Mouse (Mus musculus) limb, embryonic 14.5 days (tissue): ENCODE results near the gene Ackr4. TPM values are rescaled to one million over a fixed set of nuclear protein-coding genes. Genes with fewer than 3 reads are reported as not detected.
A peak's percentile ranks its signal among the peaks of the same experiment; 100 is the strongest.

Experiments
- ATAC-seq: fragments of 200-750 bp; cut with Nextera tagmentation; 2 replicates; pipeline ENCODE4 v1.8.0; 2017; ENCODE audit warnings: low read depth, moderate number of reproducible peaks, moderate TSS enrichment; ENCODE audit not compliant: low FRiP score
- DNase-seq: peaks from one replicate; pipeline ENCODE4 v3.0.0-alpha.2; 2015; ENCODE audit warnings: low spot score
- H3K27ac ChIP-seq: fragments of 300-500 bp; sonication (generic); replicated peaks from 2 replicates; pipeline ENCODE4 v1.5.1; 2014; ENCODE audit warnings: low read depth, mild to moderate bottlenecking, low read length, moderate library complexity, mixed read lengths
- H3K27me3 ChIP-seq: fragments of 300-500 bp; sonication (generic); 2 replicates; pipeline ENCODE4 v1.6.1; 2014; ENCODE audit warnings: low read length, mixed read lengths; ENCODE audit not compliant: control insufficient read depth, insufficient read depth
- H3K36me3 ChIP-seq: fragments of 300-500 bp; sonication (generic); 2 replicates; pipeline ENCODE4 v1.6.1; 2014; ENCODE audit warnings: mild to moderate bottlenecking, low read length, moderate library complexity, mixed read lengths; ENCODE audit not compliant: control insufficient read depth, insufficient read depth
- H3K4me1 ChIP-seq: fragments of 300-500 bp; sonication (generic); 2 replicates; pipeline ENCODE4 v1.6.1; 2014; ENCODE audit warnings: antibody characterized with exemption, low read length, mixed read lengths; ENCODE audit not compliant: control insufficient read depth, insufficient read depth
- H3K4me2 ChIP-seq: fragments of 300-500 bp; sonication (generic); replicated peaks from 2 replicates; pipeline ENCODE4 v1.6.1; 2014; ENCODE audit warnings: low read depth, mild to moderate bottlenecking, low read length, moderate library complexity; ENCODE audit not compliant: severe bottlenecking
- H3K4me3 ChIP-seq: fragments of 300-500 bp; sonication (generic); replicated peaks from 2 replicates; pipeline ENCODE4 v1.5.1; 2014; ENCODE audit warnings: low read length
- H3K9ac ChIP-seq: fragments of 300-500 bp; sonication (generic); 2 replicates; pipeline ENCODE4 v1.6.1; 2014; ENCODE audit warnings: mild to moderate bottlenecking, low read depth, low read length, moderate library complexity; ENCODE audit not compliant: severe bottlenecking
- H3K9me3 ChIP-seq: fragments of 300-500 bp; sonication (generic); 2 replicates; pipeline ENCODE4 v1.6.1; 2016; ENCODE audit warnings: low read length; ENCODE audit not compliant: control insufficient read depth
- POLR2A ChIP-seq: fragments of 200-500 bp; IDR thresholded peaks from 2 replicates; pipeline ENCODE4 v1.8.0; 2012; ENCODE audit warnings: inconsistent platforms, mild to moderate bottlenecking, moderate library complexity, borderline replicate concordance; ENCODE audit not compliant: insufficient read depth, insufficient read length; ENCODE audit errors: extremely low read depth
- WGBS: fragments of 180-500 bp; shearing (Covaris S2); extraction: QIAGEN DNeasy Blood & Tissue Kit; methylation state at CpG from one replicate; pipeline ENCODE4 v1.1.7; 2014; 5-methylcytosine and 5-hydroxymethylcytosine counted together
- polyA plus RNA-seq, 2 experiments: library from polyadenylated mRNA; depleted of rRNA in 1 of 2; stranded (reverse) in 1 of 2; unstranded in 1 of 2; fragments of >200 nt; fragmentation: Nextera tagmentation in 1 of 2; extraction: Ambion mirVana in 1 of 2; gene quantifications; 2 replicates each; pipeline versions ENCODE4 v1.2.1 to v1.2.3; 2012 to 2014

Ackr4 gene
- polyA plus RNA-seq, 2 experiments = 2.8 TPM

DNA sequence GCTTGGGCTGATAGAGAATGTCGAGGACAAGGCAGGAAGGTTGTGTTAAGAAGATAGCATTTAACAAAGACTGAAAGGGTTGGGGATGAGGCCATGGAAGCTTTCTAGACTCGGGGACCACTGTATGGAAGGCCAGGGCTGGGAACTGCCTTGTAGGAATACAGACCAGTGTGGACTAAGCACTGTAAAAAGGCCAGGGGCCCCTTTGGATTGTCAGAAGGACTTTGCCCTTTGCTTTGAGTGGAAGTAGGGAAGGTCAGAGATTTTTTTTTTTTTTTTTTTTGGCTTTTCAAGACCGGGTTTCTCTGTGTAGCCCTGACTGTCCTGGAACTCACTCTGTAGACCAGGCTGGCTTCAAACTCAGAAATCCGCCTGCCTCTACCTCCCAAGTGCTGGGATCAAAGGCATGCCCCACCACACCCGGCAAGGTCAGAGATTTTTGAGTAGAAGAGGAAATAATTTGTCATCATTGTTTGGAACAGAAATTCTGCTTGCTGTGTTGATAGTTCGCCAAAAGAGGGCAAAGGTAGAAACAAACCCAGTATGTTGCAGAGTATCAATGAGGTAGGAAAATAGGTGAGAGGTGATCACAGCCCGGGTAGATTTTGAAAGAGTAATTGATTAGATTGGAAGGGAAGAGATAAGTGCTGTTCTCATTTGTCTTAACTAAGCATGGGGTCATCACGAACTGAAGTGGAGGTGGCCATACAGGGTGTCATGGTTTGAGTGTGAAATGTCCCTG, 55.7 kb downstream of the Ackr4 start:
- Histone ChIP-seq H3K27ac (no peak overlapping the region), H3K4me3 (no peak overlapping the region), H3K4me1 (no peaks in the 10 kb centered on the region), H3K9ac (no peak overlapping the region), H3K36me3 (no peaks in the 10 kb centered on the region), H3K9me3 (no peaks in the 10 kb centered on the region), H3K27me3 (no peaks in the 10 kb centered on the region), H3K4me2 (no peak overlapping the region)
- 79% methylated on average over 8 of the region's 8 CpGs for WGBS
- DNase-seq = no peak
- ATAC-seq = no peak
- TF ChIP-seq POLR2A = no peak

GRCm38 (mm10) chr9:104070241-104070640, 56.5 kb downstream of the Ackr4 start:
- no peak for TF ChIP-seq POLR2A
- 79% methylated on average over 4 of the region's 4 CpGs for WGBS
- no peak for ATAC-seq
- Histone ChIP-seq H3K4me2 (no peak overlapping the region), H3K36me3 (no peaks in the 10 kb centered on the region), H3K9ac (no peak overlapping the region), H3K27me3 (no peaks in the 10 kb centered on the region), H3K4me3 (no peak overlapping the region), H3K9me3 (no peaks in the 10 kb centered on the region), H3K4me1 (no peaks in the 10 kb centered on the region), H3K27ac (no peak overlapping the region)
- no peak for DNase-seq

- peaks cover 15% of the 10 kb centered on the region for H3K4me1 ChIP-seq
- WGBS = 27% methylated on average over 1 of the region's 1 CpGs
- H3K4me2 ChIP-seq = no peak overlapping the region
- H3K4me3 ChIP-seq = no peak overlapping the region
- H3K9me3 ChIP-seq = no peaks in the 10 kb centered on the region
- ATAC-seq = no peak
- TF ChIP-seq POLR2A = no peak
- no peaks in the 10 kb centered on the region for H3K27me3 ChIP-seq
- no peak overlapping the region for H3K9ac ChIP-seq
- peaks cover 14% of the 10 kb centered on the region for H3K36me3 ChIP-seq
- DNase-seq = no peak
- no peak overlapping the region for H3K27ac ChIP-seq
Observed at GRCm38 (mm10) chr9:104064571-104064970, 62.2 kb downstream of the Ackr4 start.

DNA sequence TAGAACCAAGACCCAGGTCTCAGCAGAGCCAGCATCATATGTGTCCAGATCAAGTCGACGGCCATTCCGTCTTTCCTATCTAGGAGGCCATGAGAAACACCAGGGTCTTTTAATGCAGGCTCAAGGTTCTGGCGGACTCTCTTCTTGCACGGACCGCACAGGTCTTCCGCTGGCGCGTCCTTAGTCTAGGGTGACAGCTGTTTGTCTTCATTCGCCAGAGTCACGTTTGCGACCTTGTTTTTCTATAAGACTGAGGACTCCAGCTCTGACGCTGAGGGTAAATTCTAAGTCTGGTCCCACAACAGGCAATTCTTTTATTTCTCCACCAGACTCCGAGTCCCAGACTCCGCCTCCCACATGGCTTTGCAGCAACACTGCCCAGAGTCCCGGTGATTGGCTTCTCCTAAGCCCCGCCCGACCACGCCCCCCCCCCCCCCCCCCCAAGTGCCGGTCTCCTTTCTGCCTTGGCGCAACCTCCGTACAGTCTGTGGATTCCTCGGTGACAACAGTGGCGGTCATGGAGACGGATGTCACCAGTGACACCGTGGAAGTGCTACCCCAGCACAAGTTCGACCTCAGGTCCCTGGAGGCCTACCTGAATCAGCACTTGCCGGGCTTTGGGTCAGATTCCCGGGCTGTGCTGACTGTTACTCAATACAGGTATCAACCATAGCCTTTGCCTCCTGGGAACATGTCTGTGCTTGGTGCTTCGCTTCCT, 63.3 kb downstream of the Ackr4 start, which contains the start of gene Acad11:
Acad11 (plus strand) TSS at position 134 of the 718 bp plus-strand sequence.
- peak; percentile 33; the same call in 1 of the 2 replicates for TF ChIP-seq POLR2A
- H3K4me3 ChIP-seq = peak within 1 kb of the TSS; percentile 87
- ATAC-seq (peak; percentile 95), DNase-seq (peak; percentile 90)
- WGBS = 1% methylated on average over 25 of the region's 30 CpGs
- peaks cover 16% of the 10 kb centered on the region for H3K36me3 ChIP-seq
- H3K4me1 ChIP-seq = peaks cover 15% of the 10 kb centered on the region
- H3K27ac ChIP-seq = peak within 1 kb of the TSS; percentile 28; the same call in 1 of the 2 replicates
- H3K4me2 ChIP-seq = peak within 1 kb of the TSS; percentile 88
- H3K27me3 ChIP-seq = no peaks in the 10 kb centered on the region
- H3K9me3 ChIP-seq = no peaks in the 10 kb centered on the region
- H3K9ac ChIP-seq = peak within 1 kb of the TSS; percentile 77

GRCm38 (mm10) chr9:104062430-104063243, 64.1 kb downstream of the Ackr4 start, which contains the start of gene Uba5:
Gene Uba5, minus strand, starts transcription at chr9:104063134.
- H3K9ac ChIP-seq = peak within 1 kb of the TSS; percentile 77
- peak; percentile 45; the same call in 1 of the 2 replicates for TF ChIP-seq POLR2A
- H3K4me3 ChIP-seq = peak within 1 kb of the TSS; percentile 87
- no peaks in the 10 kb centered on the region for H3K27me3 ChIP-seq
- peak within 1 kb of the TSS; percentile 28; the same call in 1 of the 2 replicates for H3K27ac ChIP-seq
- 2% methylated on average over 46 of the region's 59 CpGs for WGBS
- ATAC-seq = peak; percentile 76
- peaks cover 15% of the 10 kb centered on the region for H3K4me1 ChIP-seq
- peak; percentile 80 for DNase-seq
- no peaks in the 10 kb centered on the region for H3K9me3 ChIP-seq
- H3K4me2 ChIP-seq = peak within 1 kb of the TSS; percentile 88
- peaks cover 23% of the 10 kb centered on the region for H3K36me3 ChIP-seq
